Mouse (Mus musculus): ENCODE results near the gene Ccdc17. TPM values are rescaled to one million over a fixed set of nuclear protein-coding genes. Genes with fewer than 3 reads are reported as not detected.
A peak's percentile ranks its signal among the peaks of the same experiment; 100 is the strongest.

Gene Ccdc17
- total RNA-seq, 2 experiments from 2014 or later = 3.0 to 4.3 TPM

GRCm38 (mm10) chr4:116638821-116639220 is 42.4 kb downstream of the Ccdc17 start:
- no peak for DNase-seq
- intact Hi-C loops (cut with DNase I) = no loop called here

- DNase-seq = no peak
- intact Hi-C loops (cut with DNase I) = no loop called here
Observed at GRCm38 (mm10) chr4:116642071-116642470, 45.6 kb downstream of the Ccdc17 start.

- intact Hi-C loops (cut with DNase I) = no loop called here
- peak in 1 of 2 experiments; percentile 46 for DNase-seq
Observed at GRCm38 (mm10) chr4:116644326-116644725, 47.9 kb downstream of the Ccdc17 start.

GRCm38 (mm10) chr4:116645624-116646023 is 49.2 kb downstream of the Ccdc17 start:
- DNase-seq = no peak
- intact Hi-C loops (cut with DNase I) = loop anchor here (5.0 kb wide), 1 partner anchor 57 kb away; no protein-coding TSS in a partner anchor

GRCm38 (mm10) chr4:116649411-116649810 is 53.0 kb downstream of the Ccdc17 start:
- no peak for DNase-seq
- intact Hi-C loops (cut with DNase I) = loop anchor here (5.0 kb wide), 1 partner anchor 53 kb away; no protein-coding TSS in a partner anchor

Other genes starting within 250 kb of the Ccdc17 start
- 100 to 1,000 TPM in 1 of 2 experiments, 10 to 100 TPM in 1; 96.5 to 104 TPM for gene Mast2, start 132.5 kb upstream of the Ccdc17 start, total RNA-seq (2021)
- gene Ipp, start 89.1 kb upstream of the Ccdc17 start, total RNA-seq (2021) = 10 to 100 TPM; 14.7 to 15.6 TPM
- 10 to 100 TPM; 19.1 to 21.9 TPM for gene Tmem69, start 40.7 kb upstream of the Ccdc17 start, total RNA-seq (2021)
- 10 to 100 TPM; 66.4 to 72.5 TPM for gene Gpbp1l1, start 39.0 kb upstream of the Ccdc17 start, total RNA-seq (2021)
- 10 to 100 TPM; 30.3 to 34.8 TPM for gene Nasp, start 31.3 kb downstream of the Ccdc17 start, total RNA-seq (2021)
- 100 to 1,000 TPM; 315 to 333 TPM for gene Akr1a1, start 55.0 kb downstream of the Ccdc17 start, total RNA-seq (2021)
- 100 to 1,000 TPM; 392 to 403 TPM for gene Prdx1, start 88.9 kb downstream of the Ccdc17 start, total RNA-seq (2021)
- 10 to 100 TPM; 39.9 to 42.3 TPM for gene Mmachc, start 111.8 kb downstream of the Ccdc17 start, total RNA-seq (2021)
- gene Ccdc163, start 111.9 kb downstream of the Ccdc17 start, total RNA-seq (2021) = 1 to 10 TPM; 6.8 to 9.3 TPM
- gene Tesk2, start 124.3 kb downstream of the Ccdc17 start, total RNA-seq (2021) = 1 to 10 TPM; 1.7 to 2.7 TPM
- gene Toe1, start 211.0 kb downstream of the Ccdc17 start, total RNA-seq (2021) = 1 to 10 TPM; 8.6 to 9.3 TPM
- gene Mutyh, start 211.1 kb downstream of the Ccdc17 start, total RNA-seq (2021) = under 1 TPM; 0.88 to 0.96 TPM
- 1 to 10 TPM; 3.2 to 3.6 TPM for gene Hpdl, start 225.1 kb downstream of the Ccdc17 start, total RNA-seq (2021)